Mouse (Mus musculus) intestine, postnatal 0 days (tissue): ENCODE results near the gene Upp2. TPM values are rescaled to one million over a fixed set of nuclear protein-coding genes. Genes with fewer than 3 reads are reported as not detected.

Source experiments
- ATAC-seq: fragments of 200-750 bp; cut with Nextera tagmentation; 2 replicates; pipeline ENCODE4 v1.8.0; 2017; ENCODE audit warnings: mild to moderate bottlenecking, moderate TSS enrichment, moderate library complexity
- H3K27ac ChIP-seq: fragments of 300-500 bp; sonication (generic); 2 replicates; pipeline ENCODE4 v1.5.1; 2014; ENCODE audit warnings: mild to moderate bottlenecking, low read depth, low read length, moderate library complexity
- H3K27me3 ChIP-seq: fragments of 300-500 bp; sonication (generic); replicated peaks from 2 replicates; pipeline ENCODE4 v1.6.1; 2014; ENCODE audit warnings: low read length, mixed read lengths; ENCODE audit not compliant: control insufficient read depth, insufficient read depth
- H3K36me3 ChIP-seq: fragments of 300-500 bp; sonication (generic); 2 replicates; pipeline ENCODE4 v1.6.1; 2014; ENCODE audit warnings: mild to moderate bottlenecking, moderate library complexity; ENCODE audit not compliant: control insufficient read depth, insufficient read depth
- H3K4me1 ChIP-seq: fragments of 300-500 bp; sonication (generic); replicated peaks from 2 replicates; pipeline ENCODE4 v1.6.1; 2014; ENCODE audit warnings: antibody characterized with exemption, low read length, mixed read lengths; ENCODE audit not compliant: control insufficient read depth, insufficient read depth
- H3K4me2 ChIP-seq: fragments of 300-500 bp; sonication (generic); replicated peaks from 2 replicates; pipeline ENCODE4 v1.6.1; 2014; ENCODE audit warnings: low read depth, mild to moderate bottlenecking, moderate library complexity
- H3K4me3 ChIP-seq: fragments of 300-500 bp; sonication (generic); 2 replicates; pipeline ENCODE4 v1.5.1; 2014; ENCODE audit warnings: low read depth, low read length
- H3K9ac ChIP-seq: fragments of 300-500 bp; sonication (generic); 2 replicates; pipeline ENCODE4 v1.6.1; 2014; ENCODE audit warnings: mild to moderate bottlenecking, low read depth, low read length
- H3K9me3 ChIP-seq: fragments of 300-500 bp; sonication (generic); 2 replicates; pipeline ENCODE4 v1.6.1; 2016; ENCODE audit warnings: mixed run types; ENCODE audit not compliant: control insufficient read depth
- CTCF ChIP-seq: sonication (generic); IDR thresholded peaks from 2 replicates; pipeline ENCODE4 v1.5.1; 2016; ENCODE audit warnings: low read depth, mild to moderate bottlenecking, control low read depth, antibody characterized with exemption, moderate library complexity
- WGBS: fragments of 180-500 bp; shearing (Covaris S2); extraction: QIAGEN DNeasy Blood & Tissue Kit; methylation state at CpG from one replicate; pipeline ENCODE4 v1.1.7; 2014; 5-methylcytosine and 5-hydroxymethylcytosine counted together
- polyA plus RNA-seq: library from polyadenylated mRNA; unstranded; fragments of >200 nt; fragmentation: Nextera tagmentation; extraction: Ambion mirVana; gene quantifications from 2 replicates; pipeline ENCODE4 v1.2.1, GENCODE M21; 2015

Gene Upp2
- 3.8 TPM in 2 replicates for polyA plus RNA-seq

- TF ChIP-seq CTCF = peak; percentile 52
- no peaks in the 10 kb centered on the region for H3K27me3 ChIP-seq
- no peaks in the 10 kb centered on the region for H3K36me3 ChIP-seq
- peak within 1 kb of the TSS; percentile 88 for H3K4me3 ChIP-seq
- H3K4me1 ChIP-seq = no peaks in the 10 kb centered on the region; the same call in 1 of the 2 replicates
- peak; percentile 97 for ATAC-seq
- H3K9me3 ChIP-seq = no peaks in the 10 kb centered on the region
- H3K4me2 ChIP-seq = peak within 1 kb of the TSS; percentile 79
- 0% methylated on average over 32 of the region's 80 CpGs for WGBS
- peak within 1 kb of the TSS; percentile 85 for H3K9ac ChIP-seq
- H3K27ac ChIP-seq = peak within 1 kb of the TSS; percentile 96
These were observed at the start of gene Upp2, which contains the start of gene Acvr1 for GRCm38 (mm10) chr2:58567066-58567810. Gene Upp2 (plus strand): TSS chr2:58567298. Gene Acvr1 (minus strand): TSS chr2:58567157.

DNA sequence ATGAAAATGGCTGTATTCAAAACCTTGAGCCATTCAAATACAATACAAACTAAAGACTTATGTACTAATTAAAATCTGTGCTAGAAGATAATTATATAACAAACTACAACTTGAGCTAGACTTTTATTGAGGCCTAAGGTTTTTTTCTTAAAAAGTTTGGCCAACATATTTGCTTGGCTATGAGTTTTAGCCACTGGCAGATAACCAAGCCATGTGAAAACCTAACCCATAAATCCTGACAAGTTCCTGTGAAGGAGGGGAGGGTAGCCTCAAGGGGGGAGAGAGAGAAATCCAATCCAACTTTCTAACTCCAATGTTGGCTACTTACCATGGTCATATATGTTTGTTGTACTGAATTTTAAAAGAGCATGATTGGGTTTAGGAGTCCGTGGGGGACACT lies 48.6 kb upstream of the Upp2 start:
- H3K36me3 ChIP-seq = no peaks in the 10 kb centered on the region
- no peaks in the 10 kb centered on the region for H3K27me3 ChIP-seq
- ATAC-seq = no peak
- no peak overlapping the region for H3K27ac ChIP-seq
- H3K9me3 ChIP-seq = no peaks in the 10 kb centered on the region
- 87% methylated on average over 1 of the region's 1 CpGs for WGBS
- H3K4me1 ChIP-seq = no peaks in the 10 kb centered on the region; the same call in 1 of the 2 replicates
- H3K4me3 ChIP-seq = no peak overlapping the region
- TF ChIP-seq CTCF = no peak
- H3K4me2 ChIP-seq = no peak overlapping the region
- no peak overlapping the region for H3K9ac ChIP-seq

- H3K4me3 ChIP-seq = no peak overlapping the region
- no peak overlapping the region for H3K9ac ChIP-seq
- no peaks in the 10 kb centered on the region for H3K36me3 ChIP-seq
- no peaks in the 10 kb centered on the region for H3K27me3 ChIP-seq
- ATAC-seq = no peak
- TF ChIP-seq CTCF = no peak
- 51% methylated on average over 9 of the region's 9 CpGs for WGBS
- H3K4me1 ChIP-seq = no peaks in the 10 kb centered on the region; the same call in 1 of the 2 replicates
- no peaks in the 10 kb centered on the region for H3K9me3 ChIP-seq
- no peak overlapping the region for H3K27ac ChIP-seq
- H3K4me2 ChIP-seq = no peak overlapping the region
These were observed 46.4 kb upstream of the Upp2 start for GRCm38 (mm10) chr2:58520727-58521126.

DNA sequence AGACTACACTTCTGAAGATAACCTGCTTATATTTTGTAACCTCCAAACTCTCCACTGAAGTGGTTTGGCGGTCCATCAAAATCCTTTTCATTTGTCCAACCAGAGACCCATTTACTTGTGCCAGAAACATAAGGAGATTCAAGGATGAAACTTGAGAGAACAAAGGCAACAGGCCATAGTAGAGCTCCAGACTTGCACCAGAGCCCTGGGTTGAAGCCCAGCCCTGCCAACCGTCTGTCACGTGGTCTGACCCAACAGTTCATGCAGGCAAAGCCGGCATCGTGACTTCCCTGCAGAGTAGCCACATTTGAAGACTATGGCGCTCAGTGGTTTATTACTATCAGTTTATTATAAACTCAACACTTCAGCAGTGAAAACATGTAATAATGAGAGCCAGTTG lies 45.5 kb upstream of the Upp2 start:
- ATAC-seq = no peak
- no peak overlapping the region for H3K4me2 ChIP-seq
- 77% methylated on average over 6 of the region's 6 CpGs for WGBS
- H3K4me1 ChIP-seq = no peaks in the 10 kb centered on the region; the same call in 1 of the 2 replicates
- no peak overlapping the region for H3K4me3 ChIP-seq
- no peaks in the 10 kb centered on the region for H3K9me3 ChIP-seq
- no peaks in the 10 kb centered on the region for H3K36me3 ChIP-seq
- no peak overlapping the region for H3K27ac ChIP-seq
- no peak overlapping the region for H3K9ac ChIP-seq
- no peak for TF ChIP-seq CTCF
- H3K27me3 ChIP-seq = no peaks in the 10 kb centered on the region

DNA sequence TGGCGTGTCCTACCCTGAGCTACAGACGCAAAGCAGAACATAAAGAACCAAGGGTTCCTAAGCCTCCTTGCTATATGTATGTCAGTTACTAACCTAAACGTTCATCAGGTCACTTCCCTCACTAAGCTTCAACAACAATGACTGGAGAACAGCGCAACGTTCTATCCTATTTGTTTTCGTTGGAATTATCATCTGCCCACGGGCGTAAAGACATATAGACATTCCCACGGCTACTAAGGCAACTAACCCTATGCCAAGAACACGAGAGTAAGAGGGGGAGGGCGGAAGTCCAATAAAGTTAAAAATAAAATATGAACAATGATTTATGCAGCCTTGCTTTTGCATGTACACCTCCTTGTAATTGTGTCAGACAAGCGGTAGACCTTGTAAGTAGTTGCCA lies 44.0 kb upstream of the Upp2 start:
- 77% methylated on average over 12 of the region's 12 CpGs for WGBS
- no peak for ATAC-seq

GRCm38 (mm10) chr2:58523894-58524293 lies 43.2 kb upstream of the Upp2 start:
- ATAC-seq = no peak
- no peaks in the 10 kb centered on the region for H3K36me3 ChIP-seq
- WGBS = 91% methylated on average over 5 of the region's 5 CpGs
- H3K27ac ChIP-seq = no peak overlapping the region
- no peak overlapping the region for H3K4me2 ChIP-seq
- no peak overlapping the region for H3K9ac ChIP-seq
- H3K4me3 ChIP-seq = no peak overlapping the region
- H3K9me3 ChIP-seq = no peaks in the 10 kb centered on the region
- no peaks in the 10 kb centered on the region; the same call in 1 of the 2 replicates for H3K4me1 ChIP-seq
- no peaks in the 10 kb centered on the region for H3K27me3 ChIP-seq
- TF ChIP-seq CTCF = no peak

More for the DNA sequence above, 44.0 kb upstream of the Upp2 start:
- Histone ChIP-seq H3K36me3 (no peaks in the 10 kb centered on the region), H3K4me3 (no peak overlapping the region), H3K9ac (no peak overlapping the region), H3K9me3 (no peaks in the 10 kb centered on the region), H3K4me1 (no peaks in the 10 kb centered on the region; the same call in 1 of the 2 replicates), H3K27me3 (no peaks in the 10 kb centered on the region), H3K4me2 (no peak overlapping the region), H3K27ac (no peak overlapping the region)
- no peak for TF ChIP-seq CTCF
